Mouse (Mus musculus): Measurements from ENCODE around the gene Gadd45b.

- TF ChIP-seq POLR2A (IDR thresholded peaks at IDR 0.05; ENCODE audit: insufficient read depth, low read depth, low read length), result no peak
- no peak for TF ChIP-seq CTCF (IDR thresholded peaks at IDR 0.05)
- TF ChIP-seq EP300 (IDR thresholded peaks at IDR 0.05; ENCODE audit: insufficient read depth, low read depth, low read length), result no peak
These were observed 38.2 kb downstream of the Gadd45b start for GRCm38 (mm10) chr10:80968106-80968505.
